Comparison of ENCODE assay signal across 16 mouse cellular contexts in genomic region chr19:7291958-7292709, GRCm38 (mm10). TPM values are rescaled to one million over a fixed set of nuclear protein-coding genes. Genes with fewer than 3 reads are reported as not detected.
DNase-seq lines count a peak whose midpoint lies in the region; ATAC-seq and TF ChIP-seq lines count a peak whose summit lies in the region.
"Had no signal": no experiment of that assay in that cellular context is flagged by ENCODE, and none has a peak within 500 bp of the region (broad histone marks: within the 10 kb centered on the region; RNA-seq: fewer than 3 reads in every experiment).

No protein-coding gene starts in this region.

- H3K27me3 ChIP-seq in limb, embryonic 13.5 days, result no peaks in the 10 kb centered on the region
- H3K27me3 ChIP-seq: liver, embryonic 15.5 days had no signal

- peaks cover 19% of the 10 kb centered on the region for H3K36me3 ChIP-seq in limb, embryonic 13.5 days

- WGBS in limb, embryonic 13.5 days, result 77% methylated on average over 7 of the region's 7 CpGs

- intact Hi-C loops in gastrocnemius, adult 2 months (cut with DNase I), result no loop called here
- intact Hi-C loops in left cerebral cortex, adult 2 months (cut with DNase I), result no loop called here
- intact Hi-C loops in left cerebral cortex, postnatal 36 days (cut with DNase I), result no loop called here

- no peak overlapping the region for H3K9ac ChIP-seq in limb, embryonic 13.5 days
- H3K9ac ChIP-seq: liver, embryonic 15.5 days had no signal

- no peak overlapping the region for H3K4me3 ChIP-seq in gastrocnemius, adult 2 months
- H3K4me3 ChIP-seq in left cerebral cortex, adult 2 months, result no peak overlapping the region
- no peak overlapping the region for H3K4me3 ChIP-seq in limb, embryonic 13.5 days
- H3K4me3 ChIP-seq: liver, embryonic 15.5 days; midbrain, embryonic 10.5 days had no signal

- H3K9me3 ChIP-seq in limb, embryonic 13.5 days, result no peaks in the 10 kb centered on the region
- H3K9me3 ChIP-seq: liver, embryonic 15.5 days; midbrain, embryonic 10.5 days had no signal

- peak overlapping the region; percentile 38; the same call in 1 of the 2 replicates for H3K27ac ChIP-seq in gastrocnemius, adult 2 months
- peak overlapping the region; percentile 51 for H3K27ac ChIP-seq in left cerebral cortex, adult 2 months
- 0 out of 2 replicates have a peak overlapping the region, but pooled peaks have one; percentile 23 for H3K27ac ChIP-seq in limb, embryonic 13.5 days
- H3K27ac ChIP-seq: liver, embryonic 15.5 days; midbrain, embryonic 10.5 days had no signal

- TF ChIP-seq CTCF in gastrocnemius, adult 2 months (IDR thresholded peaks at IDR 0.05), result no peak
- no peak for TF ChIP-seq CTCF in left cerebral cortex, adult 2 months (IDR thresholded peaks at IDR 0.05)
- TF ChIP-seq CTCF in brain, embryonic 14.5 days (IDR thresholded peaks at IDR 0.05; ENCODE audit: borderline replicate concordance, extremely low read depth, insufficient read depth, insufficient read length), result no peak

- DNase-seq in gastrocnemius, adult 2 months, result no peak
- DNase-seq in gastrocnemius, postnatal 25 days, result no peak
- DNase-seq in left cerebral cortex, adult 2 months (ENCODE audit: extremely low spot score in 1 of 2, low spot score in 2 of 2), result no peak
- DNase-seq in left cerebral cortex, postnatal 36 days (ENCODE audit: low spot score in 2 of 2), result no peak
- DNase-seq in brain, embryonic 14.5 days (ENCODE audit: low read depth), result peak; percentile 35
- DNase-seq in lung, postnatal 36 days, result no peak
- no peak for DNase-seq in kidney, adult 11 months
- DNase-seq: cerebellum, adult 9-11 months; heart, adult 18-20 months; heart, postnatal 10 days; kidney, postnatal 36 days; left cerebral cortex, postnatal 4 days had no signal

- H3K4me1 ChIP-seq in limb, embryonic 13.5 days, result peaks cover 42% of the 10 kb centered on the region

- TF ChIP-seq POLR2A in brain, embryonic 14.5 days (IDR thresholded peaks at IDR 0.05; ENCODE audit: borderline replicate concordance, extremely low read depth, insufficient read depth, insufficient read length, poor library complexity, severe bottlenecking), result no peak

- 0 out of 2 replicates have a peak, but pooled peaks have one; percentile 5 for ATAC-seq in limb, embryonic 13.5 days (ENCODE audit: low FRiP score, low read depth)
- ATAC-seq: intestine, embryonic 16.5 days had no signal

- no peak overlapping the region for H3K4me2 ChIP-seq in limb, embryonic 13.5 days (replicated peaks)
- H3K4me2 ChIP-seq: liver, embryonic 15.5 days had no signal

RNA-seq across cellular contexts. Expression of gene Rcor2, which starts 25.0 kb away (rescaled TPM):
- total RNA-seq in gastrocnemius, adult 2 months (2021), result 1 to 10 TPM; 1.6 to 2.0 TPM
- 1 to 10 TPM; 2.6 to 4.2 TPM for total RNA-seq in gastrocnemius, postnatal 25 days (2021)
- 10 to 100 TPM; 14.3 to 14.7 TPM for total RNA-seq in left cerebral cortex, adult 2 months (2021)
- 10 to 100 TPM; 14.9 to 16.0 TPM for total RNA-seq in left cerebral cortex, postnatal 36 days (2021)
- polyA plus RNA-seq in brain, embryonic 14.5 days (2012; rRNA removed), result 134 and 211 TPM in 2 replicates
- polyA plus RNA-seq in limb, embryonic 13.5 days (2015; fragmentation: Nextera tagmentation; extraction: Ambion mirVana), result 24.9 and 25.0 TPM in 2 replicates

RNA-seq across cellular contexts. Expression of gene Mark2, which starts 49.5 kb away (rescaled TPM):
- total RNA-seq in gastrocnemius, adult 2 months (2021), result 10 to 100 TPM; 36.9 to 37.1 TPM
- total RNA-seq in gastrocnemius, postnatal 25 days (2021), result 10 to 100 TPM; 27.4 to 30.6 TPM
- 100 to 1,000 TPM; 133 to 148 TPM for total RNA-seq in left cerebral cortex, adult 2 months (2021)
- total RNA-seq in left cerebral cortex, postnatal 36 days (2021), result 100 to 1,000 TPM; 134 to 160 TPM
- polyA plus RNA-seq in brain, embryonic 14.5 days (2012; rRNA removed), result 70.4 and 98.0 TPM in 2 replicates
- 38.2 and 44.3 TPM in 2 replicates for polyA plus RNA-seq in limb, embryonic 13.5 days (2015; fragmentation: Nextera tagmentation; extraction: Ambion mirVana)

RNA-seq across cellular contexts. Expression of gene Naa40, which starts 51.2 kb away (rescaled TPM):
- 10 to 100 TPM in 1 of 2 experiments, 1 to 10 TPM in 1; 10.0 to 12.7 TPM for total RNA-seq in gastrocnemius, adult 2 months (2021)
- 10 to 100 TPM in 1 of 2 experiments, 1 to 10 TPM in 1; 8.3 to 13.0 TPM for total RNA-seq in gastrocnemius, postnatal 25 days (2021)
- 10 to 100 TPM; 35.7 to 37.4 TPM for total RNA-seq in left cerebral cortex, adult 2 months (2021)
- 10 to 100 TPM; 26.5 to 42.4 TPM for total RNA-seq in left cerebral cortex, postnatal 36 days (2021)
- 74.8 and 79.2 TPM in 2 replicates for polyA plus RNA-seq in brain, embryonic 14.5 days (2012; rRNA removed)
- polyA plus RNA-seq in limb, embryonic 13.5 days (2015; fragmentation: Nextera tagmentation; extraction: Ambion mirVana), result 58.0 and 60.1 TPM in 2 replicates
